Mouse (Mus musculus): Measurements from ENCODE around the gene Cisd1.
A peak's percentile ranks its signal among the peaks of the same experiment; 100 is the strongest.

Cisd1 gene

GRCm38 (mm10) chr10:71326789-71327188, 18.0 kb downstream of the Cisd1 start:
- peak; percentile 37 for DNase-seq (ENCODE audit: low spot score)

GRCm38 (mm10) chr10:71326123-71326522, 18.6 kb downstream of the Cisd1 start:
- DNase-seq (ENCODE audit: low spot score): no peak

GRCm38 (mm10) chr10:71323669-71324068, 21.1 kb downstream of the Cisd1 start:
- DNase-seq (ENCODE audit: low spot score): no peak

- no peak for DNase-seq (ENCODE audit: low spot score)
Measured at GRCm38 (mm10) chr10:71316497-71316896, 28.3 kb downstream of the Cisd1 start.

- no peak for DNase-seq (ENCODE audit: low spot score)
Measured at GRCm38 (mm10) chr10:71316056-71316455, 28.7 kb downstream of the Cisd1 start.

GRCm38 (mm10) chr10:71314596-71314995, 30.2 kb downstream of the Cisd1 start:
- no peak for DNase-seq (ENCODE audit: low spot score)

- DNase-seq (ENCODE audit: low spot score): no peak
Measured at GRCm38 (mm10) chr10:71310288-71310687, 34.5 kb downstream of the Cisd1 start.

- no peak for DNase-seq (ENCODE audit: low spot score)
Measured at GRCm38 (mm10) chr10:71308199-71308598, 36.6 kb downstream of the Cisd1 start.

GRCm38 (mm10) chr10:71306759-71307158, 38.0 kb downstream of the Cisd1 start:
- no peak for DNase-seq (ENCODE audit: low spot score)

- no peak for DNase-seq (ENCODE audit: low spot score)
Measured at GRCm38 (mm10) chr10:71306190-71306589, 38.6 kb downstream of the Cisd1 start.

- no peak for DNase-seq (ENCODE audit: low spot score)
Measured at GRCm38 (mm10) chr10:71302490-71302889, 42.3 kb downstream of the Cisd1 start.

- DNase-seq (ENCODE audit: low spot score): no peak
Measured at GRCm38 (mm10) chr10:71300161-71300560, 44.6 kb downstream of the Cisd1 start.

- no peak for DNase-seq (ENCODE audit: low spot score)
Measured at GRCm38 (mm10) chr10:71293245-71293644, 51.5 kb downstream of the Cisd1 start.

- no peak for DNase-seq (ENCODE audit: low spot score)
Measured at GRCm38 (mm10) chr10:71292254-71292653, 52.5 kb downstream of the Cisd1 start.

- DNase-seq (ENCODE audit: low spot score): no peak
Measured at GRCm38 (mm10) chr10:71291801-71292200, 53.0 kb downstream of the Cisd1 start.

GRCm38 (mm10) chr10:71291179-71291661, 53.5 kb downstream of the Cisd1 start:
- DNase-seq (ENCODE audit: low spot score): no peak

GRCm38 (mm10) chr10:71285126-71285580, 59.6 kb downstream of the Cisd1 start, which contains the start of gene Ube2d1:
Gene Ube2d1, minus strand, starts transcription at chr10:71285262.
- DNase-seq (ENCODE audit: low spot score): peak; percentile 84

- DNase-seq (ENCODE audit: low spot score): no peak
Measured at GRCm38 (mm10) chr10:71284511-71285125, 60.1 kb downstream of the Cisd1 start.

- DNase-seq (ENCODE audit: low spot score): no peak
Measured at GRCm38 (mm10) chr10:71284131-71284510, 60.6 kb downstream of the Cisd1 start.
